Mouse (Mus musculus) midbrain, embryonic 15.5 days (tissue): Measurements from ENCODE around the gene Mllt1. TPM values are rescaled to one million over a fixed set of nuclear protein-coding genes. Genes with fewer than 3 reads are reported as not detected.

Source experiments
- ATAC-seq: fragments of 200-750 bp; cut with Nextera tagmentation; replicated peaks from 2 replicates; pipeline ENCODE4 v1.8.0; 2017; ENCODE audit warnings: moderate TSS enrichment
- H3K27ac ChIP-seq: fragments of 300-500 bp; sonication (generic); 2 replicates; pipeline ENCODE4 v1.5.1; 2015; ENCODE audit warnings: mild to moderate bottlenecking, inconsistent platforms
- H3K27me3 ChIP-seq: fragments of 300-500 bp; sonication (generic); replicated peaks from 2 replicates; pipeline ENCODE4 v1.6.1; 2015; ENCODE audit warnings: inconsistent platforms
- H3K36me3 ChIP-seq: fragments of 300-500 bp; sonication (generic); replicated peaks from 2 replicates; pipeline ENCODE4 v1.6.1; 2015; ENCODE audit warnings: inconsistent platforms
- H3K4me1 ChIP-seq: fragments of 300-500 bp; sonication (generic); 2 replicates; pipeline ENCODE4 v1.6.1; 2015; ENCODE audit warnings: inconsistent platforms
- H3K4me2 ChIP-seq: fragments of 300-500 bp; sonication (generic); 2 replicates; pipeline ENCODE4 v1.6.1; 2015; ENCODE audit warnings: inconsistent platforms, mild to moderate bottlenecking, moderate library complexity
- H3K4me3 ChIP-seq: fragments of 300-500 bp; sonication (generic); 2 replicates; pipeline ENCODE4 v1.5.1; 2015; ENCODE audit warnings: mild to moderate bottlenecking, inconsistent platforms
- H3K9ac ChIP-seq: fragments of 300-500 bp; sonication (generic); 2 replicates; pipeline ENCODE4 v1.6.1; 2015; ENCODE audit warnings: mild to moderate bottlenecking, inconsistent platforms
- H3K9me3 ChIP-seq: fragments of 300-500 bp; sonication (generic); 2 replicates; pipeline ENCODE4 v1.6.1; 2016; ENCODE audit warnings: inconsistent platforms
- WGBS: fragments of 180-500 bp; shearing (Covaris S2); methylation state at CpG from one replicate; pipeline ENCODE4 v1.1.7; 2015; ENCODE audit warnings: mixed read lengths; 5-methylcytosine and 5-hydroxymethylcytosine counted together
- polyA plus RNA-seq: library from polyadenylated mRNA; unstranded; fragments of >200 nt; fragmentation: Nextera tagmentation; extraction: Ambion mirVana; gene quantifications from 2 replicates; pipeline ENCODE4 v1.2.1, GENCODE M21; 2015

Mllt1 gene
- polyA plus RNA-seq, 1 experiment from 2014 or later: 103 TPM

GRCm38 (mm10) chr17:56872512-56872911 lies 62.7 kb downstream of the Mllt1 start:
- Histone ChIP-seq H3K9me3 (no peaks in the 10 kb centered on the region), H3K27me3 (no peaks in the 10 kb centered on the region), H3K4me1 (no peaks in the 10 kb centered on the region), H3K4me2 (no peak overlapping the region), H3K9ac (no peak overlapping the region), H3K27ac (no peak overlapping the region), H3K36me3 (no peaks in the 10 kb centered on the region), H3K4me3 (no peak overlapping the region)
- no peak for ATAC-seq
- 81% methylated on average over 7 of the region's 7 CpGs for WGBS

- 78% methylated on average over 8 of the region's 8 CpGs for WGBS
Measured at GRCm38 (mm10) chr17:56871767-56872166, 63.4 kb downstream of the Mllt1 start.

GRCm38 (mm10) chr17:56870287-56870953 lies 64.8 kb downstream of the Mllt1 start:
- no peaks in the 10 kb centered on the region for H3K27me3 ChIP-seq
- no peaks in the 10 kb centered on the region for H3K36me3 ChIP-seq
- H3K9ac ChIP-seq: no peak overlapping the region
- no peak overlapping the region for H3K4me2 ChIP-seq
- H3K27ac ChIP-seq: no peak overlapping the region
- no peak for ATAC-seq
- H3K4me1 ChIP-seq: no peaks in the 10 kb centered on the region
- H3K4me3 ChIP-seq: no peak overlapping the region
- WGBS: 75% methylated on average over 15 of the region's 15 CpGs
- no peaks in the 10 kb centered on the region; the same call in 1 of the 2 replicates for H3K9me3 ChIP-seq

More at GRCm38 (mm10) chr17:56871767-56872166, 63.4 kb downstream of the Mllt1 start:
- Histone ChIP-seq H3K4me2 (no peak overlapping the region), H3K4me1 (no peaks in the 10 kb centered on the region), H3K36me3 (no peaks in the 10 kb centered on the region), H3K4me3 (no peak overlapping the region), H3K27me3 (no peaks in the 10 kb centered on the region), H3K27ac (no peak overlapping the region), H3K9me3 (no peaks in the 10 kb centered on the region), H3K9ac (no peak overlapping the region)
- ATAC-seq: no peak

- no peak for ATAC-seq
- H3K4me2 ChIP-seq: no peak overlapping the region
- no peak overlapping the region for H3K27ac ChIP-seq
- no peak overlapping the region for H3K9ac ChIP-seq
- H3K36me3 ChIP-seq: no peaks in the 10 kb centered on the region
- no peak overlapping the region for H3K4me3 ChIP-seq
- no peaks in the 10 kb centered on the region; the same call in 1 of the 2 replicates for H3K9me3 ChIP-seq
- no peaks in the 10 kb centered on the region for H3K4me1 ChIP-seq
- WGBS: 35% methylated on average over 9 of the region's 9 CpGs
- H3K27me3 ChIP-seq: no peaks in the 10 kb centered on the region
Measured at GRCm38 (mm10) chr17:56869481-56869977, 65.7 kb downstream of the Mllt1 start.

- Histone ChIP-seq H3K4me2 (no peak overlapping the region), H3K4me3 (no peak overlapping the region), H3K36me3 (no peaks in the 10 kb centered on the region), H3K27me3 (no peaks in the 10 kb centered on the region), H3K4me1 (no peaks in the 10 kb centered on the region), H3K9me3 (no peaks in the 10 kb centered on the region; the same call in 1 of the 2 replicates), H3K9ac (no peak overlapping the region), H3K27ac (no peak overlapping the region)
- no peak for ATAC-seq
- WGBS: 75% methylated on average over 7 of the region's 7 CpGs
Measured at GRCm38 (mm10) chr17:56866071-56866470, 69.1 kb downstream of the Mllt1 start.

GRCm38 (mm10) chr17:56861197-56861596 lies 74.0 kb downstream of the Mllt1 start:
- no peak overlapping the region for H3K27ac ChIP-seq
- no peaks in the 10 kb centered on the region for H3K27me3 ChIP-seq
- H3K4me3 ChIP-seq: no peak overlapping the region
- H3K4me1 ChIP-seq: no peaks in the 10 kb centered on the region
- ATAC-seq: no peak
- no peaks in the 10 kb centered on the region for H3K36me3 ChIP-seq
- WGBS: 63% methylated on average over 3 of the region's 3 CpGs
- no peaks in the 10 kb centered on the region for H3K9me3 ChIP-seq
- no peak overlapping the region for H3K4me2 ChIP-seq
- no peak overlapping the region for H3K9ac ChIP-seq

- WGBS: 48% methylated on average over 7 of the region's 7 CpGs
- Histone ChIP-seq H3K27ac (no peak overlapping the region), H3K4me1 (no peaks in the 10 kb centered on the region), H3K9me3 (no peaks in the 10 kb centered on the region), H3K9ac (no peak overlapping the region), H3K36me3 (no peaks in the 10 kb centered on the region), H3K4me3 (no peak overlapping the region), H3K27me3 (no peaks in the 10 kb centered on the region), H3K4me2 (no peak overlapping the region)
- no peak for ATAC-seq
Measured at GRCm38 (mm10) chr17:56858922-56859321, 76.3 kb downstream of the Mllt1 start.

- ATAC-seq: no peak
- Histone ChIP-seq H3K9me3 (no peaks in the 10 kb centered on the region), H3K4me2 (no peak overlapping the region), H3K27ac (no peak overlapping the region), H3K9ac (no peak overlapping the region), H3K36me3 (no peaks in the 10 kb centered on the region), H3K4me1 (no peaks in the 10 kb centered on the region), H3K27me3 (no peaks in the 10 kb centered on the region), H3K4me3 (no peak overlapping the region)
- WGBS: 43% methylated on average over 4 of the region's 4 CpGs
Measured at GRCm38 (mm10) chr17:56858216-56858615, 77.0 kb downstream of the Mllt1 start.

GRCm38 (mm10) chr17:56855421-56855820 lies 79.8 kb downstream of the Mllt1 start:
- 85% methylated on average over 3 of the region's 3 CpGs for WGBS
- Histone ChIP-seq H3K27ac (no peak overlapping the region), H3K36me3 (no peaks in the 10 kb centered on the region), H3K4me1 (no peaks in the 10 kb centered on the region), H3K4me3 (no peak overlapping the region), H3K27me3 (no peaks in the 10 kb centered on the region), H3K9me3 (no peaks in the 10 kb centered on the region), H3K9ac (no peak overlapping the region), H3K4me2 (no peak overlapping the region)
- no peak for ATAC-seq

- Histone ChIP-seq H3K27me3 (no peaks in the 10 kb centered on the region), H3K27ac (no peak overlapping the region), H3K36me3 (no peaks in the 10 kb centered on the region), H3K9me3 (no peaks in the 10 kb centered on the region), H3K4me1 (no peaks in the 10 kb centered on the region), H3K4me3 (no peak overlapping the region), H3K9ac (no peak overlapping the region), H3K4me2 (no peak overlapping the region)
- 76% methylated on average over 3 of the region's 3 CpGs for whole genome bisulfite sequencing
- ATAC-seq: no peak
Measured at GRCm38 (mm10) chr17:56851167-56851566, 84.0 kb downstream of the Mllt1 start.

GRCm38 (mm10) chr17:56849710-56850109 lies 85.5 kb downstream of the Mllt1 start:
- Histone ChIP-seq H3K27me3 (no peaks in the 10 kb centered on the region), H3K4me1 (no peaks in the 10 kb centered on the region), H3K4me3 (no peak overlapping the region), H3K36me3 (no peaks in the 10 kb centered on the region), H3K4me2 (no peak overlapping the region), H3K9me3 (no peaks in the 10 kb centered on the region), H3K9ac (no peak overlapping the region), H3K27ac (no peak overlapping the region)
- 80% methylated on average over 13 of the region's 13 CpGs for WGBS
- ATAC-seq: no peak

- no peak overlapping the region for H3K27ac ChIP-seq
- no peak for ATAC-seq
Measured at GRCm38 (mm10) chr17:56848785-56849184, 86.4 kb downstream of the Mllt1 start.

GRCm38 (mm10) chr17:56843678-56844077 lies 91.5 kb downstream of the Mllt1 start:
- no peaks in the 10 kb centered on the region for H3K9me3 ChIP-seq
- H3K4me3 ChIP-seq: no peak overlapping the region
- no peaks in the 10 kb centered on the region for H3K36me3 ChIP-seq
- H3K4me1 ChIP-seq: no peaks in the 10 kb centered on the region
- WGBS: 91% methylated on average over 5 of the region's 5 CpGs
- H3K4me2 ChIP-seq: no peak overlapping the region
- no peaks in the 10 kb centered on the region for H3K27me3 ChIP-seq
- no peak for ATAC-seq
- no peak overlapping the region for H3K27ac ChIP-seq
- H3K9ac ChIP-seq: no peak overlapping the region

More at GRCm38 (mm10) chr17:56848785-56849184, 86.4 kb downstream of the Mllt1 start:
- 88% methylated on average over 5 of the region's 5 CpGs for whole genome bisulfite sequencing
- Histone ChIP-seq H3K36me3 (no peaks in the 10 kb centered on the region), H3K9ac (no peak overlapping the region), H3K27me3 (no peaks in the 10 kb centered on the region), H3K4me3 (no peak overlapping the region), H3K4me1 (no peaks in the 10 kb centered on the region), H3K9me3 (no peaks in the 10 kb centered on the region), H3K4me2 (no peak overlapping the region)
